Mouse (Mus musculus) embryonic fibroblast, embryonic 13.5 days (primary cell): ENCODE data around the gene Babam2. TPM values are rescaled to one million over a fixed set of nuclear protein-coding genes. Genes with fewer than 3 reads are reported as not detected.

ENCODE experiments used
- H3K27ac ChIP-seq: 2 replicates; pipeline ENCODE4 v1.5.1; 2012; ENCODE audit warnings: low read length, control low read depth, inconsistent platforms; ENCODE audit not compliant: insufficient read depth
- H3K4me1 ChIP-seq: 2 replicates; pipeline ENCODE4 v1.6.1; 2011; ENCODE audit warnings: low read length; ENCODE audit not compliant: control insufficient read depth, insufficient read depth
- H3K4me3 ChIP-seq: 2 replicates; pipeline ENCODE4 v1.5.1; 2011; ENCODE audit warnings: mild to moderate bottlenecking, control low read depth, low read length; ENCODE audit not compliant: insufficient read depth
- CTCF ChIP-seq: IDR thresholded peaks from 2 replicates; pipeline ENCODE4 v1.5.1; 2011; ENCODE audit warnings: mild to moderate bottlenecking, control low read depth, low read length, moderate library complexity, borderline replicate concordance; ENCODE audit not compliant: insufficient read depth
- POLR2A ChIP-seq: IDR thresholded peaks from 2 replicates; pipeline ENCODE4 v1.6.1; 2011; ENCODE audit warnings: low read depth, mild to moderate bottlenecking, control low read depth, low read length, moderate library complexity
- polyA plus RNA-seq: library from polyadenylated mRNA; stranded (reverse); fragments of >200 nt; gene quantifications from 2 replicates; pipeline ENCODE4 v1.2.4, GENCODE M21; 2011; ENCODE audit warnings: low read depth; ENCODE audit not compliant: missing spikeins, insufficient read length

Gene Babam2
- polyA plus RNA-seq, 1 experiment: 68.7 TPM

GRCm38 (mm10) chr5:32069566-32070169 is 372.2 kb downstream of the Babam2 start:
- no peaks in the 10 kb centered on the region for H3K4me1 ChIP-seq
- H3K27ac ChIP-seq: no peak overlapping the region
- H3K4me3 ChIP-seq: no peak overlapping the region
- TF ChIP-seq POLR2A: no peak
- no peak for TF ChIP-seq CTCF

GRCm38 (mm10) chr5:32070781-32071180 is 373.3 kb downstream of the Babam2 start:
- no peak for TF ChIP-seq CTCF
- no peak for TF ChIP-seq POLR2A
- Histone ChIP-seq H3K4me1 (no peaks in the 10 kb centered on the region), H3K27ac (no peak overlapping the region), H3K4me3 (no peak overlapping the region)

GRCm38 (mm10) chr5:32071314-32071713 is 373.8 kb downstream of the Babam2 start:
- Histone ChIP-seq H3K4me3 (no peak overlapping the region), H3K4me1 (no peaks in the 10 kb centered on the region), H3K27ac (no peak overlapping the region)
- no peak for TF ChIP-seq CTCF
- no peak for TF ChIP-seq POLR2A

DNA sequence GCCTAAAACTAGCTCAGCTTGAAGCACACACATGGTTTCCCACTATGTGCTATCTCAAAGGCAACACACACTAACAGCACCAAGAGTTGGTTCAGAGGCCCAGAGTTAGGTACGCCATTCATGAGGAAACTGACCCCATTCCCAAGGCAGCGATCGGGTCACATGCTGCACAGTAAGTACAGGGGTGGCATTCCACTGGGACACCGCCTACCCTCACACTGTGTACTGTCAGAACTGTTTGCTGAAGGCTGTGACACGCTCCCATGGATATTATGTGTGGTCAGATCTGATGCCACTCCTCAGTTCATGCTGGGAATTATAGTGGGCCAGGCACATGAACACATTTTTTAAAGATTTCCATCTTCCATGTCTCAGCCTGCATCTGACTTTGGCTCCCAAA is 374.3 kb downstream of the Babam2 start:
- no peaks in the 10 kb centered on the region for H3K4me1 ChIP-seq
- no peak overlapping the region for H3K27ac ChIP-seq
- TF ChIP-seq CTCF (no peak), POLR2A (no peak)
- H3K4me3 ChIP-seq: no peak overlapping the region

- no peaks in the 10 kb centered on the region for H3K4me1 ChIP-seq
- H3K4me3 ChIP-seq: no peak overlapping the region
- TF ChIP-seq CTCF (no peak), POLR2A (no peak)
- H3K27ac ChIP-seq: no peak overlapping the region
Observed at GRCm38 (mm10) chr5:32072877-32073276, 375.4 kb downstream of the Babam2 start.

DNA sequence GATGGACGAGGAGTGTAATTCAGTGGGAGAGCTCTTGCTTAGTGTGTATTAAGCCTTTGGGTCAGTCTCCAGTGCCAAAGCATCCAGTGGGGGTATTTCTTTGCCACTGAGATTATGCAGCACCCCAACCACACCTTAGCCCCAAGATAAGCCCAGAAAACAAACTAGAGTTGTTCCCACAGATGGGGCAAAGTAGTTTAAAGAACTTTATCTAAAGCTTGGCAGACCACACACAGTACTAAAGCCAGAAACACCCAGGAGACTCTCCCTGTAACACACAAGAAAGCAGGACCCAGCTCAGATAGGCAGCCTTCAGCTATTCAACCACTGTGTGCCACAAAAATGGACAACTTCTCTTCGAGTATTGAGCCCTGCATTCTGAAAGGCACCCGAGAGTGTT is 376.6 kb downstream of the Babam2 start:
- no peak overlapping the region for H3K27ac ChIP-seq
- no peak overlapping the region for H3K4me3 ChIP-seq
- no peaks in the 10 kb centered on the region for H3K4me1 ChIP-seq
- TF ChIP-seq CTCF (no peak), POLR2A (no peak)

DNA sequence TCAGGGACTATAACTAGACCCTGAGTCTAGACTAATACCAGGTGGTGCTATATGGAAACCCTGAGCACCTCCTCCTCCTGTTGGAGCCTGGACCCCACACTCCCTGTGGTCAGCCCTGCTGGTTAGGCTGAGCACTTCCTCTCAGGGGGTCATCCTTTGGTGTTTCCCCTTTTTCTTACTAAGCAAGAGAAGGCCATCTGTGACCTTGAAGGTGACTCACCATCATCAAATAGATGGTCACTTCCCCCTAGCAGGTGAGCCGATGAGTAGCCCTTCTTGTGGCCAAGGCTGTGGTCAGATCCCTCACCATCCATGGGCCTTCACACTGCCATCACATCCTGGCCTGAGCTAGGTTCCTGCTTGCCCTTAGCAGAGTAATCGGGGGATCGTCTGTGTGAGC is 379.7 kb downstream of the Babam2 start:
- no peaks in the 10 kb centered on the region for H3K4me1 ChIP-seq
- no peak overlapping the region for H3K27ac ChIP-seq
- no peak overlapping the region for H3K4me3 ChIP-seq
- no peak for TF ChIP-seq POLR2A
- TF ChIP-seq CTCF: no peak

- Histone ChIP-seq H3K4me1 (no peaks in the 10 kb centered on the region), H3K27ac (no peak overlapping the region), H3K4me3 (no peak overlapping the region)
- no peak for TF ChIP-seq POLR2A
- no peak for TF ChIP-seq CTCF
Observed at GRCm38 (mm10) chr5:32078986-32079385, 381.5 kb downstream of the Babam2 start.

- Histone ChIP-seq H3K27ac (no peak overlapping the region), H3K4me3 (no peak overlapping the region), H3K4me1 (no peaks in the 10 kb centered on the region)
- TF ChIP-seq CTCF: no peak
- no peak for TF ChIP-seq POLR2A
Observed at GRCm38 (mm10) chr5:32080490-32081219, 383.2 kb downstream of the Babam2 start.

DNA sequence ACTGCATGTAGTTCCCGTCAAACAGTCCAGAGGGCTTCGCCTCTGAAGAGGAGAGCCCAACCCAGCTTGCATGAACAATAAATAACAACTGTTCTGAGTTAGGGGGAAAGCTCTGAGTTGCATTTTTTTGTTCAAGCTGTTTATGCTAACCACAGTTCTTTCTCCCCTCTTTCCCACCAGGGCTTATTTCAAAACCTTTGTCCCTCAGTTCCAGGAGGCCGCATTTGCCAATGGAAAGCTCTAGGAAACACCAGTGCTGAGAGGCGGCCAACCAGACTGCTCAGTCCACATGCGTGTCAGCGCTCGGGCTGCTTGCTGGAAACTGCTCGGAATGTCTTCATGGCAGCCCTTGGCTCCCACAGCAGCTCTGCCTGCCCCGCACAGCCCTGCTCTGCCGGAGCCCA is 386.9 kb downstream of the Babam2 start:
- no peak overlapping the region for H3K27ac ChIP-seq
- H3K4me1 ChIP-seq: 0 out of 2 replicates have a peak, but pooled peaks cover 5% of the 10 kb centered on the region

More for the DNA sequence above, 386.9 kb downstream of the Babam2 start:
- no peak for TF ChIP-seq CTCF
- TF ChIP-seq POLR2A: no peak
- no peak overlapping the region for H3K4me3 ChIP-seq
